20 mouse cellular contexts compared by ENCODE assay signal in the genomic region with DNA sequence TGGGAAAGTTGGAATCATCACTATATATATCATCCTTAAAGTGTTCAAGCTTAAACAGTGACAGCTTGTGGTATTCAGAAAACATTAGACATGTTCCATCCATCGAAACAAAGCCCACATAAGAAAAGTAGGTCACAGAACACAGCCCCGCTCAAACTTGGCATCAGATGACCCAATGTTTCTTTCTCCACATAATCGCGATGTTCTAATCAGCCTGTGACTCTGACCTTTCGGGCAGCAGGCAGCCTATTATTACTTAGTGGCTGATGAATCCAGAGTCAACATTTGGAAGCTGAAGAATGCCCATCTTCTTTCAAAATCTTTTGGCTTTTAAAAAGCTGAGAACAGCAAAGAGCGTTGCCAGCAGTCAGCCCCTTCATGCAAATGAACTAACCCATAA.
DNase-seq lines count a peak whose midpoint lies in the region; TF ChIP-seq lines count a peak whose summit lies in the region.
"Had no signal": no experiment of that assay in that cellular context is flagged by ENCODE, and none has a peak within 500 bp of the region (broad histone marks: within the 10 kb centered on the region; RNA-seq: fewer than 3 reads in every experiment).

No protein-coding gene starts in this region.

- intact Hi-C loops in left cerebral cortex, postnatal 4 days (cut with DNase I) = no loop called here
- intact Hi-C loops in left cerebral cortex, adult 2 months (cut with DNase I) = no loop called here

- H3K4me3 ChIP-seq in left cerebral cortex, adult 2 months = no peak overlapping the region
- H3K4me3 ChIP-seq: heart, adult 2 months; heart, embryonic 15.5 days had no signal

- H3K27ac ChIP-seq in left cerebral cortex, adult 2 months = no peak overlapping the region
- H3K27ac ChIP-seq: heart, adult 2 months; heart, embryonic 15.5 days; kidney, postnatal 0 days; stomach, postnatal 0 days had no signal

- no peak for TF ChIP-seq CTCF in left cerebral cortex, adult 2 months (IDR thresholded peaks at IDR 0.05)

- DNase-seq in cerebellum, postnatal 10 days = peak; percentile 7 to 16
- no peak for DNase-seq in cerebellum, adult 18-20 months
- peak; percentile 14 for DNase-seq in left cerebral cortex, postnatal 4 days
- DNase-seq in left cerebral cortex, adult 2 months (ENCODE audit: extremely low spot score in 1 of 2, low spot score in 2 of 2) = no peak
- peak; percentile 15 for DNase-seq in testis, postnatal 14 days (ENCODE audit: low spot score)
- no peak for DNase-seq in testis, postnatal 10 days (ENCODE audit: low spot score)
- peak; percentile 80 for DNase-seq in retina, postnatal 1 day
- DNase-seq in urinary bladder, adult 2 months (ENCODE audit: low spot score) = no peak
- DNase-seq: adrenal gland, postnatal 10 days; cerebellum, adult 11 months; gastrocnemius, postnatal 25 days; heart, adult 2 months; heart, postnatal 4 days; kidney, adult 18-20 months; layer of hippocampus, postnatal 36 days; liver; thymus, postnatal 14 days had no signal

Comparison
In these comparisons a context has a peak if more than half of its experiments do, and no peak if none do; other contexts are left out.
1. DNase-seq: peak in cerebellum, postnatal 10 days (2 of 2), left cerebral cortex, postnatal 4 days (single experiment), testis, postnatal 14 days (single experiment) and retina, postnatal 1 day (single experiment); none in cerebellum, adult 18-20 months (0 of 2), left cerebral cortex, adult 2 months (0 of 2), testis, postnatal 10 days (single experiment) and urinary bladder, adult 2 months (single experiment).